Mouse (Mus musculus): Measurements from ENCODE around the gene Fas.

- TF ChIP-seq GATA1 (IDR thresholded peaks at IDR 0.05; ENCODE audit: low read length) (no peak), TAL1 (IDR thresholded peaks at IDR 0.05; ENCODE audit: low read length) (no peak)
Measured at GRCm38 (mm10) chr19:34345616-34346267, 55.3 kb downstream of the Fas start.
